Mouse (Mus musculus) kidney, adult 9 months (tissue): ENCODE results near the gene Polr1d.

ENCODE experiments used
- DNase-seq: peaks from one replicate; pipeline ENCODE4 v3.0.0; 2022

Gene Polr1d

DNA sequence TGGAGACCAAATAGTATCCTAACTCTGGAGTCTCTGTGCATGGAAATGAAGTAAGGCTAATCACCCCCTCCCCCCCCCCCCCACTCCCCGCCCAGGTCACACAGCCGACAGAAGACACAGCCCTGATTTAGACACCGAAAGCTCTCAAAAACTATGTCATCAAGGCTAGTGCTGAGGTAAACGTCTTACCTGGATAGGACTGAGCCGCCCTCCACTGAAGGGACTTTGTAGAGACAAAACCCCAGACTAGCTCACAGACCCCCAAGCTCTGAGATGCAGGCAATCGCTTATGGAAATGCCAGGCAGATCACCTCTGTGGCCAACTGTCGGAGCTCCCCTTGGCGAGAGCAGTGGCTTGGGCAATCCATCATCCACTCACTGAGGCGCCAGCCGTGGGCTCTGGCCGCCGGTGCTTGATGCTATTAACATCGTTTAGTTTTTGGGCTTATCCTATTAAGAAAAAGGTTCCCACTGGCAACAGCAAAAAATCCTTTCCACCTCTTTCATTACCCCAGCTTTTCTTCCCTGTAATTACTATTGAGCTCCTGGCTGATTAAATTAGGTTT lies 78.0 kb downstream of the Polr1d start:
- DNase-seq: no peak

DNA sequence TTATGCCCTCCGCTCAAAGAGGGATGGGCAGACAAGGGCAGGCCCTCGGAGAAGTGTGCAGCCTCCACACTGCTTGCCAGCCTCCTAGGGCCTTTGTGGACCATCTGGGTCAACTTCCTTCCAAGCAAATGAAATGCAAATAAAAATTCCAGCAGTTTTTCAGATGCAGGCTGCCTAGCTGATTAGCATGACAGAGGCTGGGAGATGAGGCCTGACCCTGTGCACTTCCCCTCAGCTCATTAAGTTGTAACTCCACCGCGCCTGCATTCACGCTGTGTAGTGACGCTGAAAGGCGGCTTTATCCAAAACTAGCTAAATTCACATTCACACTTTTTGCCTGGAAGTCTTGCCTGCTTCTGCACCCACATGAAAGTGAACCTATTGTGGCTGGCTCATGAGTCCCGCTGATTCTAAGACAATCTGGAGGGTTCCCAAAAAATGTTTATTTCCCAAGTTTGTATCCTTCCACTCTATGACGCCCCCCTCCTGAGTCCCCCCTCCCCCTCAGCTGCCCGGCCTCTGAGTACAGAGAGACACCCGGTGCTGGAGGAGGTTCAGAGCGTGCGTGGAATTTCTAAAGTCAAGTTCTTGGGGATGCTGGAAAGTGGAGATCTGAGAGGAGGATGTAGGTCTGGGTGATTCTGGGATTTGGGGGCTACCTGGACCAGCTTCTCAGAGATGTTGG lies 78.7 kb downstream of the Polr1d start:
- no peak for DNase-seq

DNA sequence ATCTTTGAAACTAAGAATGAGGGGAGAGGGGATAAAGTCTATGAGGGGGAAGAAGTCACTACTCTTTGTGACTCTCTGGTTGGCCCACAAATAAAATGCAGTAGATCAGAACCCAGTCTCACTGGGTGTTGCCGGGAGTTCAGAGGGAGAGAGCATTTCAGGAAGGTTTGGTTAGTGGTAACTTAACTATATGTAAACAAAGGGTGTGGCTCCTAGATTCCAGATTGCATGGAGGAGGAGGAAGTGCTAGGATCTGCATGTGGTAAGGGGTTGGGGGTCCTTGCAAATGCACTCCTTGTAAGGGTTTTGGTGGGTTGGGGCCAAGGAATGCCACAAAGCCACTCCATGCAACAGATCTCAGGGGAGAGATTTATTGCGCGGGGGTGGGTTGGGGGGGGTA lies 79.5 kb downstream of the Polr1d start:
- DNase-seq: no peak

DNA sequence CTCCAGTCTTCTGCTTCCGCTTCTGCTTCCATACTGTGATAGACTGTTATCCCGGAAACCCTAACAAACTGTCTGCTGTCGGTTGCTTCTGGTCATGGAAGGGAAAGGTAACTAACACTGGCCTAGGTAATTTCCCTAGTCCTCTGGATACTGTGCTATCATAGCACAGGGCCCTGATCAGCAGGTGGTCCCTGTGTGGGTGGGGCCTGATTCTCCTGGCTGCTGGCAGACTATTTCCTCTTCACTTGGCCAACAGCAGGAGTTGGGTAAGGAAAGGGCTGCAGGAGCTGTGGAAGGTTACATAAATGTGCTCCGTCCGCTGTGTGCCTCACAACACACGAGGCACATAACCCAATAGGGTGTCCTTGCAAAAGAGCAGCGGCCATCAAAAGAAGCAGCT lies 80.6 kb downstream of the Polr1d start:
- no peak for DNase-seq

DNA sequence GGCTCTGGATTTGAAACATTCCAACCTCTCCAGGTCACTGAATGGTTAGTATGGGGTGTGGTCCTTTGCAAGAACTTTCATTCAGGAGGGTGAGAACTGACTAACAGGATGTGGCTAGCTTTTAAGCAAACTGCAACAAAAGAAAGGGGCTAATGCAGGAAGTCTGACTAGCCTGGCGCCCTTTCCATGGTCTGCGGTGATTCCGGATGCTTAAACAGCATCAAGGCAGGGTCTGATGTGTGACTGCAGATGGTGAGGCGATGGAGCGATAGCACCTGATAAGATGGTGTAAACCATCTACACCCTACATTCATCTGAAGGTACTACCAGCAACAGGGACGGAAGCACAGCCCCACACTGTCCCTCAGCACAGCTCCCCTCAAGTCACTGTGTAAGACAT lies 82.5 kb downstream of the Polr1d start:
- DNase-seq: no peak

DNA sequence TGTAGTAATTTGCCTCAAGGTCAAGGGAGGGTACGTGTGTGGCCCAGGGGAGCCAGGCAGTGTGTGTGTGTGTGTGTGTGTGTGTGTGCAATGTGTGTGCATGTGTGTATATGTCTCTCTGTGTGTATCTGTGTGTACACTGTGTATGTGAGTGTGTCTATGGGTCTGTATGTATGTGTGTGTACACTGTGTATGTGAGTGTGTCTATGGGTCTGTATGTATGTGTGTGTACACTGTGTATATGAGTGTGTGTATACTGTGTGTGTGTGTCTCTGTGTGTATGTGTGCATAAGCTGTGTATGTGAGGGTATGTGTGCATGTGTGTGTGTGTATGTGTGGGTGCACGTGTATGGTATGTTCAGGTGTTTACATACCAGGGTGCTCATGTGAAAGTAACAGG lies 82.9 kb downstream of the Polr1d start:
- no peak for DNase-seq
